Mouse (Mus musculus): ENCODE measurements around the gene Ino80b. TPM values are rescaled to one million over a fixed set of nuclear protein-coding genes. Genes with fewer than 3 reads are reported as not detected.
A peak's percentile ranks its signal among the peaks of the same experiment; 100 is the strongest.

The Ino80b gene
- polyA plus RNA-seq, 1 experiment = 31.4 TPM

DNA sequence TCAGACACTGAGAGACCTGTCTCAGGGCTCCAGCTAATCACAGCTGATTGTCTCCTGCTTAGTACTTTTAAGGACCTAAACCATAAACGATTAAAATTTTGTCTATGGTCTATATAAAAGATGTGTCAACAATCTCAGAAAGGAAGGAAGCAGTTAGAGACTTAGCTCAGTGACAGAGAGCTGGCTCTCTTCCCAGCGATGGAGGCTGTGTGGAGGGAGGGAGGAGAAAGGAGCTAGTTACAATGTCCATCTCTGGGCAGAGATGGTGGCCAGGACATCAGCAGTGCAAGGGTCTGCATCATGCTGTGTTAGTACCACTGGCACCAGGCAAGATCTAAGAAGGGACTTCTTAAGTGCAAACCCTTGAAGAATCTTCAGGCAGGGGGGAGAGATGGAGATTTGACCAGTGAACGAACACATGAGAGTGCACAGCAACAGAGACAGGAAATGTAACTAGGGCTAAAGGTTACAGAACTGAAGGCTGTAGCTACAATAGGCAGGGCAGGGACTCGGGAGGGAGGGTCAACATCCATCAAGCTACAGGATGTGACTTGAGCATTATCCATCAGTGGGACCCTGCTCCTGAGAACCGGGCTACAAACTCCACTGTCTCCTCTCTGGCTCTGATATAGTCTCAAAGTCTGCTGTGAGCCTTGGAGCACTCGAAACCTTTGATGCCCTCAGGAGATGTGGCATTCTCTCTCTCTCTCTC, 32.7 kb downstream of the Ino80b start:
- no peak for DNase-seq (ENCODE audit: extremely low spot score in 1 of 2, low spot score in 1 of 2)

DNA sequence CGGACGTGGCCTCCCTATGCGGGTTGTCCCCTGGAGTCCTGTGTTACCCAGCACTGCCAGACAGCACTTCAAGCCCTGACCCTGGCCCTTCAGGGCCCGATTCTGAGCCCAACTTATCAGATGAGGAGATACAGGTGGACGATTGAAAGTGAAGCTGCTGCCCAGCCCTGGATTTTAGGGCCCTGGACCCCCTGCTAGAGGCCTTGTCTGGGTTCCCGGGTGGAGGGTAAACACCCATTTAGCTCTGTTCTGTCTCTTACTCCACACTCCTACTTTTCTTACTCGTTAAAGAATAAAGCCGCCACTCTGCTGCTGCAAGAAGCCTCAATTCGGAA, 37.3 kb downstream of the Ino80b start:
- DNase-seq (ENCODE audit: extremely low spot score in 1 of 2, low spot score in 1 of 2) = no peak

DNA sequence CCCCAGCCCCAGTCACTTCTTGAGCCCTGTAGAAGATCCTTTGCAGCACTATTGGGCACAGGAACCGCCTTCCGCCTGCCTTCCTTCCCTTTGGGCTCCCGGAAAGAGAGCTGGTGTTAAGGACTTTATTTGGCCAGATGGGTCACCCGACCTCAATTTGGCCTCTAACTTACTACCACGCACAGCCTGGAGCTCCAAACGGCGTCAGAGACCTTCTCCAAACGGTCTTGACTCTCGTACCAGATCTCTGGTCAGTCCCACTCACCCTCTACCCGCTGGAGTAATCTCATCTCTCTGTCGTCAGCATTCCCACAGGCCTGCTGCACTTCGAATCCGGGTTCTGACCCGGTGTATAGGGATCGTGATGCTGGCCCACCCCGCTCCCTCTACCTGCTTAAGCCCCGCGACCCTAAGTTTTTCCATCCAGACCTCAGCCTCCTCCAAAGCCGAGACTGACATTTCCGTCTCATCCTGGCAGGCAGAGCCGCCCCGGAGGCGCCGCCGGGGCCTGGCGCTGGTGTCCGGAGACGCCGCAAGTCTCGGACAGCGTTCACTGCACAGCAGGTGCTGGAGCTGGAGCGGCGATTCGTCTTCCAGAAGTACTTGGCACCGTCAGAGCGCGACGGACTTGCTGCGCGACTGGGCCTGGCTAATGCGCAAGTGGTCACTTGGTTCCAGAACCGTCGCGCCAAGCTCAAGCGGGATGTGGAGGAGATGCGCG, 37.9 kb downstream of the Ino80b start:
- DNase-seq (ENCODE audit: extremely low spot score in 1 of 2, low spot score in 1 of 2) = no peak

DNA sequence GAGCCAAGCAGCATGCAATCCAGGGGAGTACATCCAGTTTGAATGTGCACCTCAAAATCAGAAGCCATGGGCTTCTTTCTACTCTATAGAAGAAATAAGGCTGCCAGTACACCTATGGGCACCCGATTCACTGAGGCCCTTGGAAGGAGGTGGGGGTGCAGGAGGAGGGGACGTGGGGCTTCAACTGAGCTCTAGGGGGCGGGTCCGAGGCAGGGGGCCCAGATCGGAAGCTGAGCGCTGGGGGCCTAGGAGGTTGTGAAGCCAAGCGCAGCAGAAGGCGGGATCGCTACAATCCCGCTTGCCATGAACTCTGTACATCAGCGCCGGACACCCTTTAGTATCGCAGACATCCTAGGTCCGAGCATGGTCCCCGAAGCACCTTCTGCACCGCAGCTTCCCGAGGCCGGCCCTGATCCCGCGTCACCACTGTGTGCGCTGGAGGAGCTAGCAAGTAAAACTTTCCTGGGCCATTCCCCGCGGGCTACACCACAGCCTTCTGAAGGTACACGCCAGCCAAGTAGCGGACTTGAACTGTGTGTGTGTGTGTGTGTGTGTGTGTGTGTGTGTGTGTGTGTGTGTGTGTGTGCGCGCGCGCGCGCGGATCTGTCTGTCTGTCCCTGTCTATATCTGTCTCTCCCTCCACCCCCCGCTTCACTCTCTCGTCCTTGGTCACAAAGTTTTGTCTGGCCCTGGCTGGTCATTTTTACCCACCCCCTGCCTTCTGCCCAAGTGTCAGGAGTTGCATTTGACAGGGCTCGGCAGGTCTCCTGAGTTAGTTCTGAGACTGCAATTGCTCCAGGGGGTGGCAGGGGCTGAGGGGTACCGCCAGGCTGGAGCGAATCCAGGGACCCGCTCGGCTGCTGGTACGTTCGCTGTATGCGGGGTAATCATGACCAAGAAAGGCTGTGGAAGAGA, 38.9 kb downstream of the Ino80b start, which contains the start of gene Lbx2:
TSS of gene Lbx2 (plus strand) at position 247 of the 915 bp plus-strand sequence.
- DNase-seq (ENCODE audit: extremely low spot score in 1 of 2, low spot score in 1 of 2) = no peak

DNA sequence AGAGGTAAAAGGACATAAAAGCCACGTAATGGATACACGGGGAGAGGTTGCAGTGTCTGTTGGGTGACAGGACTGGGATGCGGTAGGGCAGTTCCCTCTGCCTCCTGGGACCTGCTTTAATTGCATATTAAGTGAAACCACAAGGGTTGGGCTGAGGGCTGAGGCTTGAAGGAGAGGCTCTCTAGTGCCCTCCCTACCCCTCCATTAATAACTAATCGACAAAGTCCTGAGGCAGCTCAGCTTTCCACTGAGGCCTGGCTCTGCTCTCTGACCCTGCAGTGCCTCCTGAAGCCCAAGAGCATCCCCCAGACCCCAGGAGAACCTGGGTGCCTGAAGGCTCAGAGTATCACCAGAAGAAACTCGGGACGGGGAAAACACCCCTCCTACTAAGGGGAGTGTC, 40.8 kb downstream of the Ino80b start:
- no peak for DNase-seq (ENCODE audit: extremely low spot score in 1 of 2, low spot score in 1 of 2)

DNA sequence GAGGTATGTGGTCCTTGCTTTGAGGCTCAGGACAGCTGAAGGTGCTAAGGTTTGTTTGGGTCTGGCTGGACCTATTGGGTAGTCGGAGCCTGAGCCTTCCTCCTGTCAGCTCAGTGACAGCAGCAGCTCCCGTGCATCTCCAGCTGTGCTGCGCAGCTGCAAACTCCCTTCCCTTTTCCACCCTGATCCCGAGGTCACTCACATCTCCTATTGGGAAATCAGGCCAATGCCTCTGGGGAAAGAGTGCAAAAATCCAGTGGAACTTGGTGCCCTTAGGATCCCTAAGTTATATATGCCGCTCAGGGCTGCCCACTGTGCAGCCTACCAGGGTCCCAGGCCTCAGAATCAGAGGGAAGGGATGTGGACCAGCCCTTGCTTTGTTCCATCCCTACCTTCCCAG, 41.7 kb downstream of the Ino80b start:
- DNase-seq (ENCODE audit: extremely low spot score in 1 of 2, low spot score in 1 of 2) = no peak

DNA sequence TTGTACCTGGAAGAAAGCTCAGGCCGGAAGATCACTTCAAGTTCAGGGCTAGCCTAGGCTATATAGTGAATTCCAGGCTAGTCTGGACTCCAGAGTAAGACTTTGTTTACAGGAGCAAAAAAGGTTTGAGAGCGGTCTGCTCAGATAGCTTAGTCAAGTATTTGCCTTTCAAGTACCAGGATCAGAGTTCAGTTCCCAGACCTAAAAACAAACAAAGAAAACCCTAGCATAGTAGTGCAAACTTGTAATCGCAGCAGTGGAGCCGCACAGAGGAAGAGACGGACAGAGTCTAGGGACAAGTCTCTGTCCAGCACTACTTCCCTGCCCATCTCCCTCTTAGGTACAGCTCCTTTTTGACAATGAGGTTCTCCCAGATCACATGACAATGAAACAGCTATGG, 45.0 kb downstream of the Ino80b start:
- DNase-seq (ENCODE audit: extremely low spot score in 1 of 2, low spot score in 1 of 2) = no peak

DNA sequence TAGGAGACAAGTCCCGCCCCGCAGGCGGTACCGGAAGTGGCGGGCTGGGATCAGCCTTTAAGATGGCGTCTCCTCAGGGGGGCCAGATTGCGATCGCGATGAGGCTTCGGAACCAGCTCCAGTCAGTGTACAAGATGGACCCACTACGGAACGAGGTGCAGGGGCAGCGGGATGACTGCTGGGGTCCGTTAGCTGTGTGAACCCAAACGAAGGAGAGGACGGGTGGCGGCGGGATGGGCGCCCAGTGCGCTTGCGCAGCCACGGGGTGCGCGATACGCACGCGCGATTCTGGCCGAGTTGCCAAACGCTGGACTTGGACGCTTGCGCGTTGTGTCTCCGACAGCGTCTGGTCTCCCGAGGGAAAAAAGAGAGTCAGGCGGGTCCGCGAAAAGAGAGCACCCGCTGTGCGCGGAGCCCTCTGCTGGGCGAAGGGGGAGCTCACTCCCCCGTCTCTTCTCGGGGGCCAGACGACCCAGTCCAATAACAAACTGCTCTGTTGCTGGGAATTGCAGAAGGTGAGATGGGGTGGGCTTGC, 46.8 kb downstream of the Ino80b start:
- peak; percentile 96 to 100 for DNase-seq (ENCODE audit: extremely low spot score in 1 of 2, low spot score in 1 of 2)

DNA sequence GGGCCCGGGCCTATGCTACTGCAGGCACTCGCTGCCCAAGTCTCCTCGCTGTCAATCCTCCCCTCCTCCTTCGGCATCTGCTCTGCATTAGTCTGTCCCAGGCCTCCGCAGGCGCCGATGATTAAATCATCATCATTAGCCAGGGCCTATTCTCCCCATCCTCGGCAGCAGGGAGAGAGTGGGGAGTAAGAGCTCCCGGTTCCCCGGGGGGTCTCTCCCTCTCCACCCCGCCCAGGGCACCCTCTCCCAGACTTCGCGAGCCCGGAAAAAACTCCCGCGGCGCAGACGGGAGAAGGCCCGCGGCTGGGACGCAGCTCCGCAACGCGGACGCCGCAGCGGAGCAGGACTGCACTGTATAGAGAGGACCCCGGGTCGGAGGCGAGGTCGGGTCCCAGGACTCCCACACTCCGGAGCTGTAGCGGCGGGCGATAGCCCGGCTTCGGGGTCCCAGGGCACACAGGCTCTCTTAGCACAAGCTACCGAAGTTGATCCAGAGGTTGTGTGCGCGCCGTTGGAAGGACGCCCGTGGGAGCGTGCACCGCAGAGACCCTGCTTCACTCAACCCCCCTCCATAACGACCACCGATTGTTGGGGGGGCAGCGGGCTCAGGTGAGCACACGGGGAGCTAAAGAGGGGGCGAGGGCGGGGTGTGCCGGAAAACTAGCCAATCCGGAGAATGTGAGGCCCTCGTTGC, 47.5 kb downstream of the Ino80b start, which contains the start of gene Pcgf1:
TSS of gene Pcgf1 (plus strand) at position 240 of the 694 bp plus-strand sequence.
- peak in 1 of 2 experiments; percentile 42 for DNase-seq (ENCODE audit: extremely low spot score in 1 of 2, low spot score in 1 of 2)

DNA sequence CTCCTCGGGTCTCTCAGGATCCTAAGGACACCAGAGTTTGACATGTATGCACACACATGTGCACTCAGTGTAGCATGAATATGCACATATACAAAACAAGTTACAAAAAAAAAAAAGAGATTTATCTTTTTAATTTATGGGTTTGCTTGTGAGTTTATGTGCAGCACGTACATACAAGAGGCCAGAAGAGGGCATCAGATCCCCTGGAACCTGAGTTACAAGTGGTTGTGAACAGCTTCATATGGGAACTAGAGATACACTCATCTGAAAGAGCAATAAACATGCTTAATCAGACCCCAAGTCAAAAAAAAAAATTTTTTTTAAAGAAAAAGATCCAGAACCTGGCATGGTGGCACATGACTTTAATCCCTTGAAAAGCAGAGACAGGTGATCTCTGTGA, 50.3 kb downstream of the Ino80b start:
- no peak for DNase-seq (ENCODE audit: extremely low spot score in 1 of 2, low spot score in 1 of 2)

Other genes with a start within 250 kb of the Ino80b start
- gene Sema4f, start 185.7 kb downstream of the Ino80b start, polyA plus RNA-seq (2012; rRNA removed) = 24.6 and 27.5 TPM in 2 replicates
- gene M1ap, start 178.5 kb downstream of the Ino80b start, polyA plus RNA-seq (2012; rRNA removed) = 0.12 TPM in 1 of 2 replicates, not detected in the other
- 1.7 and 2.4 TPM in 2 replicates for gene Dok1, start 92.0 kb downstream of the Ino80b start, polyA plus RNA-seq (2012; rRNA removed)
- 6.4 and 6.6 TPM in 2 replicates for gene Loxl3, start 91.3 kb downstream of the Ino80b start, polyA plus RNA-seq (2012; rRNA removed)
- 220 and 253 TPM in 2 replicates for gene Aup1, start 70.9 kb downstream of the Ino80b start, polyA plus RNA-seq (2012; rRNA removed)
- 58.8 and 63.7 TPM in 2 replicates for gene Htra2, start 70.2 kb downstream of the Ino80b start, polyA plus RNA-seq (2012; rRNA removed)
- gene Dqx1, start 67.6 kb downstream of the Ino80b start, polyA plus RNA-seq (2012; rRNA removed) = 0.76 and 0.97 TPM in 2 replicates
- not detected in 2 replicates for gene Tlx2, start 55.1 kb downstream of the Ino80b start, polyA plus RNA-seq (2012; rRNA removed)
- gene Pcgf1, start 47.6 kb downstream of the Ino80b start, polyA plus RNA-seq (2012; rRNA removed) = 40.1 and 40.5 TPM in 2 replicates
- gene Lbx2, start 39.1 kb downstream of the Ino80b start, polyA plus RNA-seq (2012; rRNA removed) = 0.36 and 0.66 TPM in 2 replicates
- gene Ccdc142, start 23.8 kb downstream of the Ino80b start, polyA plus RNA-seq (2012; rRNA removed) = 6.3 and 11.1 TPM in 2 replicates
- 8.5 and 11.2 TPM in 2 replicates for gene Gm42688, start 23.8 kb downstream of the Ino80b start, polyA plus RNA-seq (2012; rRNA removed)
- 96.4 and 109 TPM in 2 replicates for gene Mrpl53, start 16.4 kb downstream of the Ino80b start, polyA plus RNA-seq (2012; rRNA removed)
- 30.6 and 31.6 TPM in 2 replicates for gene Mogs, start 9.9 kb downstream of the Ino80b start, polyA plus RNA-seq (2012; rRNA removed)
- gene Wbp1, start 3.9 kb downstream of the Ino80b start, polyA plus RNA-seq (2012; rRNA removed) = 95.9 and 107 TPM in 2 replicates
- 101 and 119 TPM in 2 replicates for gene Rtkn, start 10.0 kb upstream of the Ino80b start, polyA plus RNA-seq (2012; rRNA removed)
- 26.6 and 27.7 TPM in 2 replicates for gene Wdr54, start 31.0 kb upstream of the Ino80b start, polyA plus RNA-seq (2012; rRNA removed)
- gene 1700003E16Rik, start 31.0 kb upstream of the Ino80b start, polyA plus RNA-seq (2012; rRNA removed) = 28.6 TPM in 2 replicates
- gene Dctn1, start 40.5 kb upstream of the Ino80b start, polyA plus RNA-seq (2012; rRNA removed) = 344 and 369 TPM in 2 replicates
- gene Slc4a5, start 94.4 kb upstream of the Ino80b start, polyA plus RNA-seq (2012; rRNA removed) = 0.04 and 0.21 TPM in 2 replicates
- gene Mthfd2, start 200.5 kb upstream of the Ino80b start, polyA plus RNA-seq (2012; rRNA removed) = 6.3 and 6.9 TPM in 2 replicates
- gene Mob1a, start 200.6 kb upstream of the Ino80b start, polyA plus RNA-seq (2012; rRNA removed) = 16.3 and 19.2 TPM in 2 replicates
- 41.8 and 73.9 TPM in 2 replicates for gene Bola3, start 223.7 kb upstream of the Ino80b start, polyA plus RNA-seq (2012; rRNA removed)

Data from frontal cortex, adult 2 months (tissue).